Mouse (Mus musculus): ENCODE results near the gene Tpra1. TPM values are rescaled to one million over a fixed set of nuclear protein-coding genes. Genes with fewer than 3 reads are reported as not detected.

The Tpra1 gene
- polyA plus RNA-seq, 1 experiment, result 163 TPM

DNA sequence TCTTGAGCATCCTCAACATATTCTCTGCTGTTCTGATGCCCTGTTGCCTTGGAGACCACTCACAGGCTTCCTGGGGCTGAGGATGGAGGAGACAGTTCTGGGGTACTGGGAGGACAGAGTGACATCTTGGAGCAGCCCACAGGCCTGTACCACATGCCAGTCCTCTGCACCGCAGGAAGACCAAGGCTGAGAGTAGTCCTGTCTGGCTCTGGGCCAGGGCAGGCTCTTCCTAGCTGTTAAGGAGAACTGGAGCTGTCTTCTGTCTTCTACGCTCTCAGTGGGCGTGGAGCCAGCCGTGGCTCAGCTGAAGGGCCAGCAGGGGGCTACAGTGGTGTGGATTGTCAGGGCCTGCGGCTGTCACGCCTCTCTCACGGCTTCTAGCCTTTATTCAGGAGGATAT, 57.8 kb downstream of the Tpra1 start:
- 35% methylated on average over 7 of the region's 7 CpGs for WGBS
- Histone ChIP-seq H3K36me3 (ENCODE audit: control insufficient read depth, insufficient read depth, low read length) (no peaks in the 10 kb centered on the region), H3K4me1 (ENCODE audit: control insufficient read depth, insufficient read depth, insufficient read length) (no peaks in the 10 kb centered on the region; the same call in 1 of the 2 replicates), H3K27ac (ENCODE audit: insufficient read depth, low read length) (no peak overlapping the region), H3K4me3 (ENCODE audit: extremely low read depth, insufficient read depth, insufficient read length) (no peak overlapping the region), H3K27me3 (ENCODE audit: control insufficient read depth, insufficient read depth, low read length) (no peaks in the 10 kb centered on the region)
- no peak for TF ChIP-seq CTCF (IDR thresholded peaks at IDR 0.05; ENCODE audit: extremely low read depth, insufficient read depth, insufficient read length, insufficient replicate concordance)
- TF ChIP-seq POLR2A (IDR thresholded peaks at IDR 0.05; ENCODE audit: low read depth, low read length), result no peak
- DNase-seq (ENCODE audit: low read depth in 1 of 2, low spot score in 2 of 2), result no peak

DNA sequence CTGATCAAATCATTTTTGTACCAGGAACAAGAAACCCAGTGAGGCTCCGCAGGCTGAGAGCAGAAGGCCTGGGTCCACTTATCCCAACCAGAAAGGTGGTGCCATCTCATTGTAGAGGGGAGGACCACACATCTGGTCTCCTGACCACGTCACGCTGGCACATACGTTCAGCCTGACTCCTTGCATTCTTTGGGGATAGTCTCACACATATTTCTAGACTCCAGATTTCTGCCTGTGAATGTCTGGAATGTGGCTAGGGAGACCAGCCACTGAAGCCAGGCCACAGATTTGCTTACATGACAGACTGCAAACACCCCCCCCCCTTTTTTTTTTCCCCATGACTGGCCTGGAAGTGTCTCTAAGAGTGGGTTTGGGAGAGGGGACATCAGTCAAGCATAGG, 58.9 kb downstream of the Tpra1 start:
- Histone ChIP-seq H3K27me3 (ENCODE audit: control insufficient read depth, insufficient read depth, low read length) (no peaks in the 10 kb centered on the region), H3K4me3 (ENCODE audit: extremely low read depth, insufficient read depth, insufficient read length) (no peak overlapping the region), H3K36me3 (ENCODE audit: control insufficient read depth, insufficient read depth, low read length) (no peaks in the 10 kb centered on the region), H3K27ac (ENCODE audit: insufficient read depth, low read length) (no peak overlapping the region), H3K4me1 (ENCODE audit: control insufficient read depth, insufficient read depth, insufficient read length) (no peaks in the 10 kb centered on the region; the same call in 1 of the 2 replicates)
- no peak for DNase-seq (ENCODE audit: low read depth in 1 of 2, low spot score in 2 of 2)
- 81% methylated on average over 4 of the region's 4 CpGs for WGBS
- TF ChIP-seq POLR2A (IDR thresholded peaks at IDR 0.05; ENCODE audit: low read depth, low read length), result no peak
- no peak for TF ChIP-seq CTCF (IDR thresholded peaks at IDR 0.05; ENCODE audit: extremely low read depth, insufficient read depth, insufficient read length, insufficient replicate concordance)

Other genes starting within 250 kb of the Tpra1 start
- gene Mgll, start 177.8 kb upstream of the Tpra1 start, polyA plus RNA-seq (2012; rRNA removed), result 43.1 and 44.9 TPM in 2 replicates
- 80.8 and 103 TPM in 2 replicates for gene Abtb1, start 60.3 kb upstream of the Tpra1 start, polyA plus RNA-seq (2012; rRNA removed)
- 7.7 and 12.5 TPM in 2 replicates for gene Podxl2, start 27.2 kb upstream of the Tpra1 start, polyA plus RNA-seq (2012; rRNA removed)
- 40.3 and 57.7 TPM in 2 replicates for gene Mcm2, start 3.5 kb upstream of the Tpra1 start, polyA plus RNA-seq (2012; rRNA removed)

Measured in spleen, adult 2 months (tissue).